Mouse (Mus musculus) liver, adult (tissue): ENCODE results near the gene Gm3739.
"Not testable (repeated sequence)": the region's sequence is repeated elsewhere in the genome, so short reads cannot be mapped to it uniquely, and the experiment has no call there.

Experiments
- GATA4 ChIP-seq: IDR thresholded peaks from 2 replicates; pipeline ENCODE4 v1.6.1; 2014; ENCODE audit warnings: mild to moderate bottlenecking, low read length; ENCODE audit not compliant: insufficient replicate concordance

The Gm3739 gene

DNA sequence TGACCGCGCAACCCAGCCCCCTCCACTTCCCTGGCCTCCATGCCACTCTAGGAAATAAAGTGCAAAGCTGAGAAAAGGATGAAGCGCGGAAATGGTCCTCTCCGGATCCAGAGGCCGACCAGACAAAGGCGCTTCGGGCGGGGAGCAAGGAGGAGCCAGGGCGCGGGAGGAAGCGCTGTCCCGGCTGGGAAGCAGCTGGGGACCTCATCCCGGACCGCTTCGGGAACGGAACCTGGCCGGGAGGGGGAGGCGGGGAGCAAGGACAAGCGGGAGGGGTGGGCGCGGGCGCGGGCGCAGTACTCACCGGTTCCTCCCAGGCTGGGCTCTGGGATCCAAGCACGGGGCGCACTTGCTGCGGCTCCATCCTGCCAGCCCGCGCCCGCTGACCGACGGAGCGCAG lies at the start of gene Gm3739:
Gene Gm3739, minus strand, starts transcription at position 389 of the 400 bp plus-strand sequence.
- TF ChIP-seq GATA4: not testable (repeated sequence)

DNA sequence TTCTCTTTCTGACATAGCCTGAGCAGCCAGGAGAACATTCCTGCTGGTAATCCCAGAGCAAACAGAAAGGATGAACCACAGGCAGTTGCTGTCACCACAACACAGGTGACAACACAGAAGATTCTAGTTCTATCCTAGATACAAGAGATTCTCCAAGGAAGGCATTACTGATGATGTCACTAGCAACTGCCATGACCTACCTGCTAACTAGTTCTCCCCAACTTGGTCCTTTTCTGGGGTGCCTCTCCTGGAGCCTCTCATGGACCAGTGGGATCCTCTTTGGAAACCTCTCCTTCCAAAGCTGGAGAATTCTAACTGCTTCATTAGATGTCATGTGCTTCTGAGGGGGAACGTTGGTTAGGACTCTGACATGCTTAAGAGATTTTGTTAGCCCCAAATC lies 17.4 kb upstream of the Gm3739 start, which contains the start of gene Gm5797:
Gene Gm5797, minus strand, starts transcription at position 101 of the 400 bp plus-strand sequence.
- not testable (repeated sequence) for TF ChIP-seq GATA4

DNA sequence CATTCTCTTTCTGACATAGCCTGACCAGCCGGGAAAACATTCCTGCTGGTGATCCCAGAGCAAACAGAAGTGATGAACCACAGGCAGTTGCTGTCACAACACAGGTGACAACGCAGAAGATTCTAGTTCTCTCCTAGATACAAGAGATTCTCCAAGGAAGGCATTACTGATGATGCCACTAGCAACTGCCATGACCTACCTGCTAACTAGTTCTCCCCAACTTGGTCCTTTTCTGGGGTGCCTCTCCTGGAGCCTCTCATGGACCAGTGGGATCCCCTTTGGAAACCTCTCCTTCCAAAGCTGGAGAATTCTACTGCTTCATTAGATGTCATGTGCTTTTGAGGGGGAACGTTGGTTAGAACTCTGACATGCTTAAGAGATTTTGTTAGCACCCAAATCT lies 50.2 kb downstream of the Gm3739 start, which contains the start of gene Gm3727:
Gene Gm3727, minus strand, starts transcription at position 101 of the 400 bp plus-strand sequence.
- not testable (repeated sequence) for TF ChIP-seq GATA4
